Mouse (Mus musculus): ENCODE data around the gene Tspan17. TPM values are rescaled to one million over a fixed set of nuclear protein-coding genes. Genes with fewer than 3 reads are reported as not detected.

Tspan17 gene
- polyA plus RNA-seq, 1 experiment: 12.6 TPM

DNA sequence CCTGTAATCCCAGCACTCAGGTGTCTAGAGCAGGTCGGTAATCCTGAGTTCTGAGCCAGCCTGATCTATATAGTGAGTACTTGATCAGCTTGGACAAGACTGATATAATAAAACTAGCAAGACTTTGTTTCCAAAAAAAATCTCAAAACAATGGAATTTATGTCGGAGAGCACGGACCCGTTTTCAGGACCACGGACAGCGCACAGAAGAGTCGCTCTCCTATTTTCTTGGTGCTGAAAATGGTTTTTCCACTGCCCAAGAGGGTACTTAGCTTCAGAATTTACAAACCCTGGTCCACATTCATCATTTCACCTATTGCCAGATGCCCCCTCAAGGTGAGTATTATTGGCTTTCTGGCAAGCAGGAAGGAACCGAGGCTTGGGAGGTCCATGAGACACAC, 38.5 kb upstream of the Tspan17 start:
- Histone ChIP-seq H3K36me3 (ENCODE audit: control insufficient read depth, insufficient read depth, low read length) (no peaks in the 10 kb centered on the region), H3K27me3 (replicated peaks; ENCODE audit: control insufficient read depth, insufficient read depth, low read length) (no peaks in the 10 kb centered on the region), H3K4me3 (ENCODE audit: insufficient read depth, low read depth, low read length) (no peak overlapping the region), H3K4me1 (ENCODE audit: control insufficient read depth, insufficient read depth, low read length) (no peaks in the 10 kb centered on the region), H3K27ac (ENCODE audit: insufficient read depth, low read depth, low read length) (no peak overlapping the region)
- TF ChIP-seq POLR2A (IDR thresholded peaks at IDR 0.05; ENCODE audit: low read depth, low read length) (no peak), CTCF (conservative IDR thresholded peaks at IDR 0.05; ENCODE audit: insufficient read depth, insufficient read length, low read depth, low read length) (no peak)
- 2% methylated on average over 8 of the region's 8 CpGs for WGBS
- DNase-seq: peak; percentile 8

DNA sequence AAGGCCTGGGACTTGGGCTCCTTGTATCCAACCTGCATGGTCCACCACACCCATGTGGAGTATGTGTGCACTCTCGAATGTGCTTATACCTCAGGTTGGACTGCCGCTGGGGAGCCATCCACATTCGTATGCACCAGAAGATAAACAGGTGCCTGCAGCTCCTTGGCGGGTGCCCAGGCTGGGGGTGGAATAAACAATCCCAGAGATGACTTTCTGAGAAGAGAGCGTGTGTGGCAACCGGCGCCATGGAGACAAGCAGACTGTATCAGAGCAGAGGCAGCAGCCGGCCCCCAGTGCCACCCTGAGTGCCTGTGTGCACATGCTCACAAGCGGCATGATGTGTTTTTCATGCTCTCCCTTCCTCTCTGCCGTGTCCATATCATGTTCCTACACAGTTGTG, 36.5 kb upstream of the Tspan17 start:
- no peaks in the 10 kb centered on the region for H3K4me1 ChIP-seq (ENCODE audit: control insufficient read depth, insufficient read depth, low read length)
- 77% methylated on average over 10 of the region's 10 CpGs for WGBS
- H3K27me3 ChIP-seq (replicated peaks; ENCODE audit: control insufficient read depth, insufficient read depth, low read length): no peaks in the 10 kb centered on the region
- no peak for DNase-seq
- H3K4me3 ChIP-seq (ENCODE audit: insufficient read depth, low read depth, low read length): no peak overlapping the region
- TF ChIP-seq POLR2A (IDR thresholded peaks at IDR 0.05; ENCODE audit: low read depth, low read length) (no peak), CTCF (conservative IDR thresholded peaks at IDR 0.05; ENCODE audit: insufficient read depth, insufficient read length, low read depth, low read length) (no peak)
- no peak overlapping the region for H3K27ac ChIP-seq (ENCODE audit: insufficient read depth, low read depth, low read length)
- no peaks in the 10 kb centered on the region for H3K36me3 ChIP-seq (ENCODE audit: control insufficient read depth, insufficient read depth, low read length)

DNA sequence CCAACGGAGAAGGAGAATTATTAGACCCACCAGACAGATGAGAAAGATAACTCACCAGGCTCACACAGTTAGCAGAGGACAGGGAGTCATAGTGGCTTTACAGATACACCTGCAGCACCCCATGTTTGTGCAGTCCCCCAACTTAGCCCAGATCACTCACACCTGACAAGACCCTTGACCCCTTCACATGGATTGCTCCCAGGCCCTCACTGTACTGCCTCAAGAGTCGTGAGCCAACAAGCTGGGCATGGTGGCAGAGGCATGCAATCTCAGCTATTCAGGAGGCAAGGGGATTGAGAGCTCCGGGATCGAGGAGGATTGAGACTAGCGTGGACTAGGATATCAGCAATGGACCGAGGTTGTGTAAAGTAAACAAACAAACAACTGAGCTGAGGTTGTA, 35.4 kb upstream of the Tspan17 start:
- DNase-seq: no peak
- no peaks in the 10 kb centered on the region for H3K4me1 ChIP-seq (ENCODE audit: control insufficient read depth, insufficient read depth, low read length)
- WGBS: 69% methylated on average over 6 of the region's 6 CpGs
- H3K27me3 ChIP-seq (replicated peaks; ENCODE audit: control insufficient read depth, insufficient read depth, low read length): no peaks in the 10 kb centered on the region
- no peak for TF ChIP-seq POLR2A (IDR thresholded peaks at IDR 0.05; ENCODE audit: low read depth, low read length)
- TF ChIP-seq CTCF (conservative IDR thresholded peaks at IDR 0.05; ENCODE audit: insufficient read depth, insufficient read length, low read depth, low read length): no peak
- H3K36me3 ChIP-seq (ENCODE audit: control insufficient read depth, insufficient read depth, low read length): no peaks in the 10 kb centered on the region
- H3K27ac ChIP-seq (ENCODE audit: insufficient read depth, low read depth, low read length): no peak overlapping the region
- no peak overlapping the region for H3K4me3 ChIP-seq (ENCODE audit: insufficient read depth, low read depth, low read length)

DNA sequence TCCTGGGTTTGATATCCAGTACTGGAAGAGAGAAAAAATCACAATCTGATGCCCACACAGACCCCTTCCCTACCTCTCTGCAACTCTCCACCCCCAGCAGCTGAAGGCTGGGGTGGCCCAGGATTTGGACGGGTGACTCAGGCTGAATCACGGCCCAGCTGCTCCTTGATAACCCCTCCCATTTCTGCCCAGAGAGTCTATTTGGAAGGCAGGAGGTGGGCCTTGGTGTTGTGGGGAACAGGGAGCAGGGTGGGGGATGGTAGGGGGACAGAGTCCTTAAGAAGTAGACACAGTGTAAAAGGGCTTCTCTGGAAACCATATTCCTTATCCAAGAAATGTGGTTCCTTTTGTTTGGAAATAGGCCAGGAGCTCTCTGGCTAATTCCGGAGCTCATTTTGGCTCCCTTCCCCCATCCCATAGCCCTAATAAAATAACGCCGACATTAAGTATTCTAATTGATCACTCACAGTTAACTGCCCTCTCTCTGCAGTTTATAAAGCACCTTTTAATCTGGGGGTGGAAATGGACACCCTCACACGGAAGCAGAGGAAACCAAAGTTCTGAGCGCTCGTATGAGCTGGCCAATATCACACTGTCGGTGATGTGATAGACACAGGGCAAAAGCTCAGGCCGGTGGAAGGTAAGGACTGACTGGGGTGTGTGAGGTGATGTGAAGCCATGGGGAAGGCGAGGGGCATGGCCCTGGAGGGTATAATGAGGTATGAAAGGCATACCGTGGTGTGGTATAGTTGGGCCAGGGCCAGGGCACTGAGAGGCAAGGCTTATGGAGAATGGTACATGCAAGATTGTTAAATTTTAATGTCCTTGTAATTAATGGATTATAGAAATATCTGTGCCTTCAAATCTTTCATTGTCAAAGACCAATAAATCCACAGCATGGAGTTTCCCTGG, 34.8 kb upstream of the Tspan17 start:
- Histone ChIP-seq H3K27me3 (replicated peaks; ENCODE audit: control insufficient read depth, insufficient read depth, low read length) (no peaks in the 10 kb centered on the region), H3K4me3 (ENCODE audit: insufficient read depth, low read depth, low read length) (no peak overlapping the region), H3K36me3 (ENCODE audit: control insufficient read depth, insufficient read depth, low read length) (no peaks in the 10 kb centered on the region), H3K27ac (ENCODE audit: insufficient read depth, low read depth, low read length) (no peak overlapping the region), H3K4me1 (ENCODE audit: control insufficient read depth, insufficient read depth, low read length) (no peaks in the 10 kb centered on the region)
- TF ChIP-seq CTCF (conservative IDR thresholded peaks at IDR 0.05; ENCODE audit: insufficient read depth, insufficient read length, low read depth, low read length) (no peak), POLR2A (IDR thresholded peaks at IDR 0.05; ENCODE audit: low read depth, low read length) (no peak)
- 44% methylated on average over 12 of the region's 12 CpGs for WGBS
- no peak for DNase-seq

DNA sequence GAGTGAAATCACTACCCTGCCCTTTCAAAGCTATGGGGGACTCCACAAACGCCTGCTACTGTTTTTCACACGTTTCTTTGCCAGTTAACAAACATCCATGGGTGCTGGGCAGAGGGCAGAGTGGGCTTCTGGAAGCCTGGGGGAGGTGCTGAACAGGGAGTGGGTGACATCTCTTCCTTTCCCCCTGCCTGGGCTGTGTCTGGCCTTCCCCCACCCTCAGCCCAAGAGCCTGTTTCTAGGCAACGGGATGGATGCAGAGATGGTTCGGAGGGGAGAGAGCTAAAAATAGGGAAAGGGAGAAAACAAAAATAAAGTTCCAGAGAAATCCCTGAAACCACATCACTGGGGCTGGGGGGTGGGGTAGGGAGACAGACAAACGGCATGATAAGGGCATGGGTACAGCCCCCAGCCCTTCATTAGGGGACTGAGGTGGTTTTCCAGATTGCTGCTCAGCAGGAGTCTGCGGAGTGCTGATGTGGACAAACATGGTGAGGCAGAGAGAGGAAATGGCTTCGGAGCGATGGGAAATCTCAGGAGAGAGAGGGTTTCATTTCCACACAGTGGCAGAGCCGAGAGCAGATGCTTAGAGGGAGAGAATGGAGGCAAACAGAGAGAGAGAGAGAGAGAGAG, 33.9 kb upstream of the Tspan17 start:
- H3K27ac ChIP-seq (ENCODE audit: insufficient read depth, low read depth, low read length): no peak overlapping the region
- TF ChIP-seq POLR2A (IDR thresholded peaks at IDR 0.05; ENCODE audit: low read depth, low read length) (no peak), CTCF (conservative IDR thresholded peaks at IDR 0.05; ENCODE audit: insufficient read depth, insufficient read length, low read depth, low read length) (no peak)
- H3K4me3 ChIP-seq (ENCODE audit: insufficient read depth, low read depth, low read length): no peak overlapping the region
- 31% methylated on average over 9 of the region's 9 CpGs for WGBS
- DNase-seq: no peak
- H3K27me3 ChIP-seq (replicated peaks; ENCODE audit: control insufficient read depth, insufficient read depth, low read length): no peaks in the 10 kb centered on the region
- H3K36me3 ChIP-seq (ENCODE audit: control insufficient read depth, insufficient read depth, low read length): no peaks in the 10 kb centered on the region
- H3K4me1 ChIP-seq (ENCODE audit: control insufficient read depth, insufficient read depth, low read length): no peaks in the 10 kb centered on the region

DNA sequence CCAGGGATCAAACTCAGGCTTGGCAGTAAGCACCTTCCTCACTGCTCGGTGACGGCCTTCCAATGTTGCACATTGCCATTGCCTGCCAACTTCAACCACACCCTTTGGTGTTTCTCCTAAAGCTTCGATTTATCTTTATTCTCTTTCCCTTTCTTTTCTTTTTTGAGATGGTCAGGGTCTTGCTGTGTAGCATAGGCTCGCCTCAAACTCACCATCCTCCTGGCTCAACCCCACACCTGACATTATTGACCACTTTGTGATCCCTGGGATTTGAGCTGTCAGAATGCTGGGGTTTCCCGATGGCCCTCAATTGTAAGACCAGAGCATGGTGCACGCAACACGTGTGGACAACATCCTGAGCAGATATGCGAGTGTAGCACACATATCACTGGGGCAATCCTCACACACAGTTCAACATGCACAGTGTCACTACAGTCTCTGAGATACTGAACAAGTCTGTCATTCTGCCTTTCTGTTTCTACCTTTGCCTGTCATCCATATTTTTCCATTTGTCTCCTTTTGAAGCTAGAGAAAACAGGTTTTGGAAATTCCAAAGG, 32.9 kb upstream of the Tspan17 start:
- Histone ChIP-seq H3K27ac (ENCODE audit: insufficient read depth, low read depth, low read length) (no peak overlapping the region), H3K27me3 (replicated peaks; ENCODE audit: control insufficient read depth, insufficient read depth, low read length) (no peaks in the 10 kb centered on the region), H3K4me3 (ENCODE audit: insufficient read depth, low read depth, low read length) (no peak overlapping the region), H3K4me1 (ENCODE audit: control insufficient read depth, insufficient read depth, low read length) (no peaks in the 10 kb centered on the region), H3K36me3 (ENCODE audit: control insufficient read depth, insufficient read depth, low read length) (no peaks in the 10 kb centered on the region)
- TF ChIP-seq CTCF (conservative IDR thresholded peaks at IDR 0.05; ENCODE audit: insufficient read depth, insufficient read length, low read depth, low read length) (no peak), POLR2A (IDR thresholded peaks at IDR 0.05; ENCODE audit: low read depth, low read length) (no peak)
- DNase-seq: no peak
- 90% methylated on average over 8 of the region's 8 CpGs for WGBS
